Mouse (Mus musculus) retina, postnatal 1 day (tissue): ENCODE results near the gene Treml4.
A peak's percentile ranks its signal among the peaks of the same experiment; 100 is the strongest.

Experiments
- DNase-seq: peaks from one replicate; pipeline ENCODE4 v3.0.0-alpha.2; 2012

The Treml4 gene

GRCm38 (mm10) chr17:48263741-48264362 lies at the start of gene Treml4:
Gene Treml4 (plus strand): TSS chr17:48264295.
- no peak for DNase-seq

- DNase-seq = no peak
These were observed 48.7 kb upstream of the Treml4 start for GRCm38 (mm10) chr17:48215429-48215828.

- DNase-seq = no peak
These were observed 33.4 kb upstream of the Treml4 start for GRCm38 (mm10) chr17:48230680-48231079.

- no peak for DNase-seq
These were observed 31.6 kb upstream of the Treml4 start, which contains the start of gene Trem1 for GRCm38 (mm10) chr17:48232518-48232917. Gene Trem1 (plus strand): TSS chr17:48232768.

- no peak for DNase-seq
These were observed 30.3 kb upstream of the Treml4 start for GRCm38 (mm10) chr17:48233789-48234188.

- no peak for DNase-seq
These were observed 29.5 kb upstream of the Treml4 start for GRCm38 (mm10) chr17:48234550-48234949.

- no peak for DNase-seq
These were observed 28.2 kb upstream of the Treml4 start for GRCm38 (mm10) chr17:48235773-48236370.

GRCm38 (mm10) chr17:48237621-48238020 lies 26.5 kb upstream of the Treml4 start:
- no peak for DNase-seq

- peak; percentile 9 for DNase-seq
These were observed 16.7 kb upstream of the Treml4 start, which contains the start of gene Trem3 for GRCm38 (mm10) chr17:48247221-48247928. Gene Trem3 (plus strand): TSS chr17:48247777.

GRCm38 (mm10) chr17:48249039-48249438 lies 15.1 kb upstream of the Treml4 start:
- no peak for DNase-seq

- DNase-seq = no peak
These were observed 14.6 kb upstream of the Treml4 start for GRCm38 (mm10) chr17:48249501-48249900.

GRCm38 (mm10) chr17:48250631-48251030 lies 13.5 kb upstream of the Treml4 start:
- no peak for DNase-seq

- no peak for DNase-seq
These were observed 7.5 kb upstream of the Treml4 start for GRCm38 (mm10) chr17:48256575-48256974.

GRCm38 (mm10) chr17:48261868-48262267 lies 2.2 kb upstream of the Treml4 start:
- no peak for DNase-seq

GRCm38 (mm10) chr17:48264662-48265061 lies 567 bp downstream of the Treml4 start:
- no peak for DNase-seq

GRCm38 (mm10) chr17:48266138-48266537 lies 2.0 kb downstream of the Treml4 start:
- no peak for DNase-seq

GRCm38 (mm10) chr17:48266610-48267304 lies 2.7 kb downstream of the Treml4 start:
- DNase-seq = no peak

- no peak for DNase-seq
These were observed 3.5 kb downstream of the Treml4 start for GRCm38 (mm10) chr17:48267591-48267990.

GRCm38 (mm10) chr17:48268276-48268675 lies 4.2 kb downstream of the Treml4 start:
- no peak for DNase-seq

GRCm38 (mm10) chr17:48269833-48270232 lies 5.7 kb downstream of the Treml4 start:
- no peak for DNase-seq

GRCm38 (mm10) chr17:48272158-48272557 lies 8.1 kb downstream of the Treml4 start:
- no peak for DNase-seq

- no peak for DNase-seq
These were observed 8.5 kb downstream of the Treml4 start for GRCm38 (mm10) chr17:48272598-48272997.

- no peak for DNase-seq
These were observed 10.0 kb downstream of the Treml4 start for GRCm38 (mm10) chr17:48274098-48274497.
